Mouse (Mus musculus) neural tube, embryonic 12.5 days (tissue): Measurements from ENCODE around the gene Olfr693. TPM values are rescaled to one million over a fixed set of nuclear protein-coding genes. Genes with fewer than 3 reads are reported as not detected.

Experiments used
- ATAC-seq: fragments of 200-750 bp; cut with Nextera tagmentation; 2 replicates; pipeline ENCODE4 v1.8.0; 2017; ENCODE audit warnings: low read depth, mild to moderate bottlenecking, moderate TSS enrichment, moderate library complexity; ENCODE audit not compliant: low FRiP score
- H3K27ac ChIP-seq: fragments of 300-500 bp; sonication (generic); 2 replicates; pipeline ENCODE4 v1.5.1; 2016
- H3K27me3 ChIP-seq: fragments of 300-500 bp; sonication (generic); replicated peaks from 2 replicates; pipeline ENCODE4 v1.6.1; 2016; ENCODE audit warnings: mild to moderate bottlenecking
- H3K36me3 ChIP-seq: fragments of 300-500 bp; sonication (generic); 2 replicates; pipeline ENCODE4 v1.6.1; 2016; ENCODE audit warnings: mild to moderate bottlenecking
- H3K4me1 ChIP-seq: fragments of 300-500 bp; sonication (generic); 2 replicates; pipeline ENCODE4 v1.6.1; 2016
- H3K4me2 ChIP-seq: fragments of 300-500 bp; sonication (generic); replicated peaks from 2 replicates; pipeline ENCODE4 v1.6.1; 2016; ENCODE audit warnings: mild to moderate bottlenecking
- H3K4me3 ChIP-seq: fragments of 300-500 bp; sonication (generic); 2 replicates; pipeline ENCODE4 v1.5.1; 2016
- H3K9ac ChIP-seq: fragments of 300-500 bp; sonication (generic); 2 replicates; pipeline ENCODE4 v1.6.1; 2016; ENCODE audit warnings: mild to moderate bottlenecking
- H3K9me3 ChIP-seq: fragments of 300-500 bp; sonication (generic); 2 replicates; pipeline ENCODE4 v1.6.1; 2016; ENCODE audit warnings: mild to moderate bottlenecking
- WGBS: fragments of 180-500 bp; shearing (Covaris S2); methylation state at CpG from one replicate; pipeline ENCODE4 v1.1.7; 2016; 5-methylcytosine and 5-hydroxymethylcytosine counted together
- polyA plus RNA-seq: library from polyadenylated mRNA; unstranded; fragments of >200 nt; fragmentation: Nextera tagmentation; extraction: Ambion mirVana; gene quantifications from 2 replicates; pipeline ENCODE4 v1.2.1, GENCODE M21; 2016

The Olfr693 gene
- polyA plus RNA-seq, 1 experiment from 2014 or later, result not detected

DNA sequence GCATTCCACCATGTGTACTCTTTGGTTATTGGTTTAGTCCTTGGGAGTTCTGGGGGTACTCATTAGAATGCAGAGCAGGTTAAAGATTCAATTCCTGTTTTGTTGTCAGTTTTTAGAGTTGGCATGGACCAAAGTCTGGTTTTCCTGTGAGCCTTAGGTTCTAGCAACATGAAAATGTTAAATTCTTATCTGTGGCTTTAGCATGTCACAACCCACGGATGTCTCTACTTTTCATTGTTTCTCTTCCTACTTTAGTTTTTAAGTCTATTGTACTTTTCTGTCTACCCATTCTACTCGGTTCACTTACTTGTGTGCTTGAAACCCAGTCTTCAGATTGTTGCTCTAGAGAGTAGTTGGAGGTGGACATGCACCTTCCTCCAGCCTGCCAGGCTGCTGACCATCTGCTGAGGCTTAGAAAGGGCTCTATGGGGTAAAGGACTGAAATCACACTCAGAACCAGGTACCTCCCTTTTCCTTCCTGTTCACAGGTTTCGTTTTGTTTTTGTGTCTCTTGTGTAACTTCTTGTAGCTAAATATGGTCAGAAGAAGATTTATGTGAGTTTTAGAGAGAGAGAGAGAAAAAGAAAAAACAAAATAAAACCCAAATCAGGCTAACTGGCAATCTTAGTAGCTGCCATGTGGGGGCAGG lies 36.0 kb downstream of the Olfr693 start:
- H3K9me3 ChIP-seq, result no peaks in the 10 kb centered on the region
- WGBS, result 84% methylated on average over 3 of the region's 3 CpGs

DNA sequence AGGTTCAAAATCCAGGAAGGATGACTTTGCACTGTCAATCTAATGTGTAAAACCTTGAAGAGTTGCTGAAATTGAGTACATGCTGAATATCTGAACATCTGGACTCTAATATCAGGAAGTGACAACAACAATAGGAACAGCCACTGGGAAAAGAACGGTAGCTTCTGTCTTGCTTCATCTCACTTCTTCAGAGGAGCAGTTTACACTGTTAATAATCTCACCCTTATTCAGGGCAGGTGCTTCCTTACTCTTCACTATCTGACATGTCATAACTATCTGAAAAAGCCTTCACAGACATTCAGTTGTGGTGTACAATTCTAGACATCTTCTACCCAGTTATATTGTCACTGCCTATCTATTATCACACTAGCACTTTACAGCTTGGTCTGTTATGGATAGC lies 39.5 kb downstream of the Olfr693 start:
- ATAC-seq, result no peak

More for the DNA sequence above, 36.0 kb downstream of the Olfr693 start:
- no peak overlapping the region for H3K27ac ChIP-seq
- no peaks in the 10 kb centered on the region for H3K36me3 ChIP-seq
- H3K27me3 ChIP-seq, result no peaks in the 10 kb centered on the region
- H3K9ac ChIP-seq, result no peak overlapping the region
- ATAC-seq, result no peak
- no peaks in the 10 kb centered on the region for H3K4me1 ChIP-seq
- H3K4me3 ChIP-seq, result no peak overlapping the region
- no peak overlapping the region for H3K4me2 ChIP-seq

DNA sequence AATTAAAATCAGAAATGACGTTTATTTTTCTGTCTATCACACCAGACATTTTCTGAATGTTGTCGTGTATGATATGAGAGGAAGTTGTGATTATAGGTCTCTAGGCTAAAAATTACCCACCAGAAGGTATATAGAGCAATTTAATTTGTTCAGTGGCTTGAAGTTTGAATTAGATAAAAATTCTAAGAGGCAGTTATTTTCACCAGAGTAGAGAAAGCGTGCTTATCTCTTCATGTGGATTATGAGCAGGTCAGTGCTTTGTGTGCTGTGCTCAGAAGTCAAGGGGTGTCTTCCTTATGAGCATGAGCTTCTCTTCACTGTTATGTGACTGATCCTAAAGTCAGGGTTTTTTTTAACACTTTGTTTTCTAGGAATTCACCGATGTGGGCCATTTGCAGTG lies 44.8 kb downstream of the Olfr693 start:
- 87% methylated on average over 4 of the region's 4 CpGs for WGBS
- H3K9me3 ChIP-seq, result no peaks in the 10 kb centered on the region
- H3K9ac ChIP-seq, result no peak overlapping the region
- no peaks in the 10 kb centered on the region for H3K27me3 ChIP-seq
- no peaks in the 10 kb centered on the region for H3K4me1 ChIP-seq
- no peak for ATAC-seq
- H3K4me3 ChIP-seq, result no peak overlapping the region
- no peak overlapping the region for H3K27ac ChIP-seq
- no peaks in the 10 kb centered on the region for H3K36me3 ChIP-seq
- H3K4me2 ChIP-seq, result no peak overlapping the region

More for the DNA sequence above, 39.5 kb downstream of the Olfr693 start:
- H3K27me3 ChIP-seq, result no peaks in the 10 kb centered on the region
- no peak overlapping the region for H3K4me2 ChIP-seq
- H3K9ac ChIP-seq, result no peak overlapping the region
- no peak overlapping the region for H3K27ac ChIP-seq
- H3K4me3 ChIP-seq, result no peak overlapping the region
- H3K9me3 ChIP-seq, result no peaks in the 10 kb centered on the region
- H3K4me1 ChIP-seq, result no peaks in the 10 kb centered on the region
- H3K36me3 ChIP-seq, result no peaks in the 10 kb centered on the region
- WGBS, result 84% methylated on average over 1 of the region's 1 CpGs

Other genes with a start within 250 kb of the Olfr693 start
- not detected in 2 replicates for gene Olfr694, start 11.2 kb upstream of the Olfr693 start, polyA plus RNA-seq
- not detected in 2 replicates for gene Olfr695, start 35.8 kb upstream of the Olfr693 start, polyA plus RNA-seq
- not detected in 2 replicates for gene Olfr697, start 61.9 kb upstream of the Olfr693 start, polyA plus RNA-seq
- gene Olfr698, start 74.8 kb upstream of the Olfr693 start, polyA plus RNA-seq, result not detected in 2 replicates
- not detected in 2 replicates for gene Olfr699, start 112.6 kb upstream of the Olfr693 start, polyA plus RNA-seq
- gene Olfr700, start 128.2 kb upstream of the Olfr693 start, polyA plus RNA-seq, result not detected in 2 replicates
- gene Olfr701, start 133.5 kb upstream of the Olfr693 start, polyA plus RNA-seq, result not detected in 2 replicates
- not detected in 2 replicates for gene Olfr702, start 153.3 kb upstream of the Olfr693 start, polyA plus RNA-seq
- not detected in 2 replicates for gene Olfr703, start 162.8 kb upstream of the Olfr693 start, polyA plus RNA-seq
- gene Olfr704, start 182.6 kb upstream of the Olfr693 start, polyA plus RNA-seq, result not detected in 2 replicates
- gene Olfr705, start 196.3 kb upstream of the Olfr693 start, polyA plus RNA-seq, result not detected in 2 replicates
- not detected in 2 replicates for gene Olfr706, start 207.6 kb upstream of the Olfr693 start, polyA plus RNA-seq
- not detected in 2 replicates for gene Olfr707, start 220.7 kb upstream of the Olfr693 start, polyA plus RNA-seq
- gene Olfr1532-ps1, start 227.4 kb upstream of the Olfr693 start, polyA plus RNA-seq, result not detected in 2 replicates